Mouse (Mus musculus): ENCODE results near the gene Gucy1b1. TPM values are rescaled to one million over a fixed set of nuclear protein-coding genes. Genes with fewer than 3 reads are reported as not detected.

The Gucy1b1 gene
- polyA plus RNA-seq, 1 experiment = not detected

GRCm38 (mm10) chr3:82044902-82045301 lies 29.6 kb downstream of the Gucy1b1 start:
- Histone ChIP-seq H3K4me2 (ENCODE audit: low read depth) (no peak overlapping the region), H3K79me2 (ENCODE audit: control insufficient read depth, insufficient read depth) (no peaks in the 10 kb centered on the region), H3K27me3 (ENCODE audit: control insufficient read depth, insufficient read depth, insufficient read length) (peaks cover 11% of the 10 kb centered on the region), H3ac (ENCODE audit: control insufficient read depth, insufficient read length) (no peak overlapping the region), H3K36me3 (ENCODE audit: control insufficient read depth, insufficient read depth) (no peaks in the 10 kb centered on the region), H3K4me3 (no peak overlapping the region)
- no peak for TF ChIP-seq CEBPB (IDR thresholded peaks at IDR 0.05; ENCODE audit: insufficient read depth, poor library complexity, severe bottlenecking)
- TF ChIP-seq POLR2A (IDR thresholded peaks at IDR 0.05; ENCODE audit: insufficient read length, low read depth) = no peak
- TF ChIP-seq MAX (IDR thresholded peaks at IDR 0.05; ENCODE audit: low read depth) = no peak
- no peak for TF ChIP-seq SRF (IDR thresholded peaks at IDR 0.05; ENCODE audit: control insufficient read depth, insufficient read length, low read depth)
- no peak for TF ChIP-seq REST (IDR thresholded peaks at IDR 0.05; ENCODE audit: insufficient read depth, insufficient read length)
- TF ChIP-seq MYOG (IDR thresholded peaks at IDR 0.05; ENCODE audit: control insufficient read depth in 1 of 3, insufficient read depth in 1 of 3, insufficient read length in 2 of 3, low read depth in 2 of 3) = no peak
- TF ChIP-seq POLR2AphosphoS2 (IDR thresholded peaks at IDR 0.05; ENCODE audit: insufficient read length, low read depth) = no peak
- TF ChIP-seq TCF12 (IDR thresholded peaks at IDR 0.05; ENCODE audit: insufficient read depth, poor library complexity, severe bottlenecking) = no peak
- TF ChIP-seq TCF3 (IDR thresholded peaks at IDR 0.05; ENCODE audit: insufficient read length, low read depth) = no peak
- TF ChIP-seq E2F4 (IDR thresholded peaks at IDR 0.05; ENCODE audit: insufficient read depth) = no peak
- TF ChIP-seq MYOD1 (IDR thresholded peaks at IDR 0.05; ENCODE audit: control insufficient read depth in 1 of 3, insufficient read length in 2 of 3, low read depth in 2 of 3) = no peak
- no peak for TF ChIP-seq USF1 (IDR thresholded peaks at IDR 0.05; ENCODE audit: low read depth)

DNA sequence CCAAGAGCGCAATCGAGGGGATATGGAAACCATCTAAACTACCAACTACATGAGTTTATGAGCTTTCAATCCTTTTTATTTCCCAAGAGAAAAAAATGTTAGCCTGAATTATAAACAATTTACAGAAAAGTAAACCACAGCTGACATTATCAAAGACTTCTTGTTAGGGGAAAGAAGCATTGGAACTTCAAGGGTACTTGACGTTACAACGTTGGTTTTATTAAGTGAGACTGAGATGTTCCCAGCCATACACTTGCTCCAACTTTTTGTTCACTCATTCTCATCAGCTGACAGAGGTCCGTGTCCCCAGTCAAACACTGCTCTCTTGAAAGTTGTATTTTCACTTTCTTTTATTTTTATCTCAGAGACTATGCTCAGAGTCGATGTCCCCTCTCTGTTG lies 30.8 kb downstream of the Gucy1b1 start:
- H3K4me3 ChIP-seq = no peak overlapping the region
- no peaks in the 10 kb centered on the region for H3K36me3 ChIP-seq (ENCODE audit: control insufficient read depth, insufficient read depth)
- H3K4me2 ChIP-seq (ENCODE audit: low read depth) = no peak overlapping the region
- H3K79me2 ChIP-seq (ENCODE audit: control insufficient read depth, insufficient read depth) = no peaks in the 10 kb centered on the region
- H3ac ChIP-seq (ENCODE audit: control insufficient read depth, insufficient read length) = no peak overlapping the region
- TF ChIP-seq MYOG (IDR thresholded peaks at IDR 0.05; ENCODE audit: control insufficient read depth in 1 of 3, insufficient read depth in 1 of 3, insufficient read length in 2 of 3, low read depth in 2 of 3) (no peak), TCF12 (IDR thresholded peaks at IDR 0.05; ENCODE audit: insufficient read depth, poor library complexity, severe bottlenecking) (no peak)
- H3K27me3 ChIP-seq (ENCODE audit: control insufficient read depth, insufficient read depth, insufficient read length) = peaks cover 17% of the 10 kb centered on the region

DNA sequence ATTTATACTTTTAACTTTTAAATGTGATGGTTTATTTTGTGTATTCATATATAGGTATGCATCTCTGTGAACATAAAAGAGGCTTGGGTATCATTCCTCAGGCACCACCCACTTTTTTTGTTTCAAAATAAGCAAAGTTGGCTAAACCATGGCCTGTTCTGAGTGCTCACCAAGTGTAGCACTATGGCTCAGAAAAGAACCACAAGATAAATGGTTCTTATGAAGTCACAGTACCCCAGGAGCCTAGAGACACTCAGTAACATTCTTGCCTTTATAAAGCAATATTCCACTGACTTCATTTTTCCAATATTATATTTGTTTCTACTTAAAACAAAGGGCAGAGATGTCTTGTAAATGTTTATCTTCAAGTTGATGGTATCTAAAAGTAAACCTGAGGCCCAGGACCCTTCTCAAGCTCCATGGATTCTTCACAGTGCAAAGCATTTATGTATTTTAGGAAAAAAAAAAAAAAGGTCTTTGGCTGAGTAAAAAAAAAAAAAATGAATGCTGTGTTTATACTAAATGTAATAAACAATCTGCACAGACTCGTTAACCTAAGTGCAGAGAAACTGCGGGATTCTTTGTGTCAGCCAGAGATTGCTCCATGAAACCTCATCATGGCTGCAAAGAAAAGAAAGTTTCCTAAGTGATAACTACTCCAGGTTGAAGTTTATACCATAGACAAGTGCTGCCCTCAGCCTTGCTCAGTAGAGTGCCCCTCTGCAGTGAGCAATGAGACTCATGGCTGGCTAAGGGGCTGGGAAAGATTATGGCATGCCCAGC lies 38.0 kb downstream of the Gucy1b1 start:
- no peak for TF ChIP-seq TCF3 (IDR thresholded peaks at IDR 0.05; ENCODE audit: insufficient read length, low read depth)
- TF ChIP-seq SRF (IDR thresholded peaks at IDR 0.05; ENCODE audit: control insufficient read depth, insufficient read length, low read depth) = no peak
- TF ChIP-seq E2F4 (IDR thresholded peaks at IDR 0.05; ENCODE audit: insufficient read depth) = no peak
- no peak for TF ChIP-seq REST (IDR thresholded peaks at IDR 0.05; ENCODE audit: insufficient read depth, insufficient read length)
- no peak for TF ChIP-seq POLR2AphosphoS2 (IDR thresholded peaks at IDR 0.05; ENCODE audit: insufficient read length, low read depth)
- no peak for TF ChIP-seq MAX (IDR thresholded peaks at IDR 0.05; ENCODE audit: low read depth)
- no peak for TF ChIP-seq CEBPB (IDR thresholded peaks at IDR 0.05; ENCODE audit: insufficient read depth, poor library complexity, severe bottlenecking)
- TF ChIP-seq POLR2A (IDR thresholded peaks at IDR 0.05; ENCODE audit: insufficient read length, low read depth) = no peak
- no peak for TF ChIP-seq MYOG (IDR thresholded peaks at IDR 0.05; ENCODE audit: control insufficient read depth in 1 of 3, insufficient read depth in 1 of 3, insufficient read length in 2 of 3, low read depth in 2 of 3)
- TF ChIP-seq MYOD1 (IDR thresholded peaks at IDR 0.05; ENCODE audit: control insufficient read depth in 1 of 3, insufficient read length in 2 of 3, low read depth in 2 of 3) = no peak
- TF ChIP-seq USF1 (IDR thresholded peaks at IDR 0.05; ENCODE audit: low read depth) = no peak
- no peak for TF ChIP-seq TCF12 (IDR thresholded peaks at IDR 0.05; ENCODE audit: insufficient read depth, poor library complexity, severe bottlenecking)
- Histone ChIP-seq H3K4me2 (ENCODE audit: low read depth) (no peak overlapping the region), H3K4me3 (no peak overlapping the region), H3ac (ENCODE audit: control insufficient read depth, insufficient read length) (no peak overlapping the region), H3K27me3 (ENCODE audit: control insufficient read depth, insufficient read depth, insufficient read length) (peaks cover 19% of the 10 kb centered on the region), H3K36me3 (ENCODE audit: control insufficient read depth, insufficient read depth) (no peaks in the 10 kb centered on the region), H3K79me2 (ENCODE audit: control insufficient read depth, insufficient read depth) (no peaks in the 10 kb centered on the region)

DNA sequence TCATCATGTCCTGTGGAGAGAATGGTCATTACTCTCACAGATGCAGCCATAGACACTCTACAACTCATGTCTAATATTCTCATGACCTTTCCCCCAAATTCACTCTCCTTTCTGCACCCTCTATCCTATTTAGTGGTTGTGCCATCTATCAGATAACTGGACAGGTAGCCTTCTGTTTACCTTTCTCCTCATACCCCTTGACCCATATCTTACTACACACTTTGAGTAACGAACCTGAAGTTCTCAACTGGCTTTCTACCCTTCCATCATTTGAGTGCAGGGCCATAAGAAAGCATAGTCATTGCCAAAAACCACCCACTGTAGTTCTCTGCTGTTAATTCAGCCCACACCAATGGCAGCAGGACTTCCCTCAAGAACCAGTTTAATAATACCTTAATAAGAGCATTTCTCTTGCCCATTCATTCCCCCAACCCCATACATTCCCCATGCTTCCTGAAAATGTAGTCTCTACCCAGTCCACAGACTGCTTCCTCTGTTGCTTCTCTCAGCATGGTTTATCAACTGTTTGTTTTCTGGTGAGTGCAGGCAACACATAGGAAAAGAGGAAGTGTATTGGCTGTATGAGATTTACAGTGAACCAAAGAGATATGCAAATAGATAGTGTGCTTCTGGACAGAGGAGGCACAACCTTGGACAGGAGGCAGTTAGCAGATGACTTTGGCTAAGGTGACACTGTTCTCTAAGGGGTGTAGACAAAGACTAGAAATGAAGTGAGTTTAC lies 44.3 kb downstream of the Gucy1b1 start:
- H3K27me3 ChIP-seq (ENCODE audit: control insufficient read depth, insufficient read depth, insufficient read length) = peaks cover 13% of the 10 kb centered on the region
- H3ac ChIP-seq (ENCODE audit: control insufficient read depth, insufficient read length) = no peak overlapping the region
- no peaks in the 10 kb centered on the region for H3K79me2 ChIP-seq (ENCODE audit: control insufficient read depth, insufficient read depth)

More for the DNA sequence above, 44.3 kb downstream of the Gucy1b1 start:
- TF ChIP-seq USF1 (IDR thresholded peaks at IDR 0.05; ENCODE audit: low read depth) (no peak), SRF (IDR thresholded peaks at IDR 0.05; ENCODE audit: control insufficient read depth, insufficient read length, low read depth) (no peak), MAX (IDR thresholded peaks at IDR 0.05; ENCODE audit: low read depth) (no peak), POLR2AphosphoS2 (IDR thresholded peaks at IDR 0.05; ENCODE audit: insufficient read length, low read depth) (no peak), POLR2A (IDR thresholded peaks at IDR 0.05; ENCODE audit: insufficient read length, low read depth) (no peak), E2F4 (IDR thresholded peaks at IDR 0.05; ENCODE audit: insufficient read depth) (no peak)
- H3K36me3 ChIP-seq (ENCODE audit: control insufficient read depth, insufficient read depth) = no peaks in the 10 kb centered on the region
- no peak overlapping the region for H3K4me2 ChIP-seq (ENCODE audit: low read depth)
- no peak overlapping the region for H3K4me3 ChIP-seq

Measured in myocyte (in vitro differentiated cells).